Mouse (Mus musculus) T-helper 17 cell (primary cell): ENCODE data around the gene Pik3cd.

Source experiments
- in situ Hi-C, 2 experiments: fragments of 300-600 bp; cut with MboI, MseI; formaldehyde crosslinking; loops; 1 replicate in 1 of 2; 2 replicates in 1 of 2; pipeline ENCODE4 v1.15.1; 2025; ENCODE audit warnings: high pct_unique_total_duplicates in 2 of 2

The Pik3cd gene

DNA sequence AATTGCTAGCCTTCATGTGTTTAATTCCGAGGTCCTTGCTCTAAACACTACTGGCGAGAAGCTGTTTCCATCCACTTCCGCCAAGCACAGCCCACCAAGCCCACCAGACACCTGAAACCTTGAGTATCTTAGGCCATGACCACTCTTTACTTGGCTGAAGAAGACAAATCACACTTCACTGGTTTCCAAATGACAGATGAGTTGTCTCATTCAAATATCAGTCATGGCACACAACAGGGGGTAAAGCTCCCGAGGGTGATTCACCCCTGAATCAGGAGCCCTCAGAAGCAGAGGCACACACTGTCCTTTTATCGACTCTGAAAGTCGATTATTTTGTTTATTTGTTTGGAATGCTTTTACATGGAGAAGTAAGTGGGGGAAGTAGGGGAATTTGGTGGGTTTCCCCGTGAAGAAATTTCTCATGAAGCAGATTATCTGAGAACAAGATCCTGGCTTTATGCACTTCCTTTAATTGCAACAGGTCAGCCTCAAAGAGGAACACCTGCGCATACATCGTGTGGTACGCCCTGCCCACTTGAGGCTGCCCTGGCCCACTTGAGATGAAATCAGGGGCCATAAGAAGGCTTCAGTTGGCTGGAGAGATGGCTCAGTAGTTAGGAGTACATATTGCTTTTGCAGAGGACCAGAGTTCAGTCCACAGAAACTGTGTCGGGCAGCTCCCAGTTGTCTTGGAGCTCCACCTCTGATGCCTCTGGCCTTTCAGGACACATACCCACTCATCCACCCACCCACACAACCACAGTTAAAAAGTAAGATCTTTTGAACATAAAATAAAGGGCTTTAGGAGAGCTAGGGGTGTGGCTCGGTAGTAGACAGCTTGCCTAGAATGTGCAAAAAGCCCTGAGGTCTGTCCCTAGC lies 12.3 kb downstream of the Pik3cd start:
- in situ Hi-C loops: no loop called here

DNA sequence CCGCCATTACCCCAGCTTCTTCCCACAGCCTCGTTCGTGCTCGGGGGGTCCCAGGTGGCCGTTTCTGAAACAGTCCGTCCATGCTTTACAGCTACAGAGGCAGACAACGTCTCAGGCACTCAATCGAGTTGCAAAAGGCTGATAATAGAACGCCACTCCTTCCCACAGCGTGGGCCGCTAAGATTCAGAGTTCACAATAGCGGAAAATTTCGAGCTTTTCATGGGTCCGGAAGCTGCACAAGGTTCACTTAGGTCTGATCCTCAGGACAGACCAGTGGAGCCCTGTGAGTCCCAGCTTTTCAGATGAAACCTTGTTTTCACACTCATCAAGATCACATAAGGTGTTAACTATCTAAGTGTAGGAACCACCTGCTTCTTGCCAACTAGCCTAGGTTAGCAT lies 13.5 kb downstream of the Pik3cd start:
- in situ Hi-C loops: no loop called here

- in situ Hi-C loops: no loop called here
These were observed 17.3 kb downstream of the Pik3cd start for GRCm38 (mm10) chr4:149684841-149685623.

GRCm38 (mm10) chr4:149683875-149684274 lies 18.5 kb downstream of the Pik3cd start:
- in situ Hi-C loops: no loop called here

DNA sequence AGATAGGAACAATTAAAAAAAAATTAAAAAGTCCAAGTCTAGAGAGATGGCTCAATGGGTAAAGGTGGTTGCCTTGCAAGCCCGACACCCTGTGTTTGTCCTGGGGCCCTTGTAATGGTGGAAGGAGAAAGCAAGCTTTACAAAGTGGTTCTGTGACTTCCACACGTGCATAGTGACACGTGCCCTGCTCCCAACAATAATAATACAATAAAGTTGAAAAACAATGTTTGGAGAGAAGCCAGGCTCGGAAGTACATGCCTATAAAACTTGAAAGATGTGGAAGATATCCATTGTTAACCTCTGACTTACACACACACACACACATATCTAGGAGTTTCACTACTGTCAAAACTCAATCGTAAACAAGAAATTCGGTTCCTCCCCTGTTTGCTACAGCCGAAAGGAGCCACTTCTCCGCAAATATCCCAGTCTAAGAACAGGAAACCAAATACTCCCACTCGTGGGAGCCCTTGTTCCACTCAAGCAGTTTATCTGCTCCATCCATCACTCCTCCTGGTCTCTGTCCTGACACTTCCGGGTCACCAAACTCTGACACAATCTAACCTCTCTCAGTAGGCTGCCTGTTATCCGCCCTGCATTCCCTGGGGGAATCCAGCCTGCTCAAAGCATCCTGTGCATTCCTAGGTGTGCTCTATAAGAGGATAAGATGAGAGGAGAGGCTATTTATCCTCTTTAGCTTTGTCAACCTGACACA lies 23.2 kb downstream of the Pik3cd start:
- in situ Hi-C loops: no loop called here

- in situ Hi-C loops: no loop called here
These were observed 24.4 kb downstream of the Pik3cd start for GRCm38 (mm10) chr4:149678006-149678405.

DNA sequence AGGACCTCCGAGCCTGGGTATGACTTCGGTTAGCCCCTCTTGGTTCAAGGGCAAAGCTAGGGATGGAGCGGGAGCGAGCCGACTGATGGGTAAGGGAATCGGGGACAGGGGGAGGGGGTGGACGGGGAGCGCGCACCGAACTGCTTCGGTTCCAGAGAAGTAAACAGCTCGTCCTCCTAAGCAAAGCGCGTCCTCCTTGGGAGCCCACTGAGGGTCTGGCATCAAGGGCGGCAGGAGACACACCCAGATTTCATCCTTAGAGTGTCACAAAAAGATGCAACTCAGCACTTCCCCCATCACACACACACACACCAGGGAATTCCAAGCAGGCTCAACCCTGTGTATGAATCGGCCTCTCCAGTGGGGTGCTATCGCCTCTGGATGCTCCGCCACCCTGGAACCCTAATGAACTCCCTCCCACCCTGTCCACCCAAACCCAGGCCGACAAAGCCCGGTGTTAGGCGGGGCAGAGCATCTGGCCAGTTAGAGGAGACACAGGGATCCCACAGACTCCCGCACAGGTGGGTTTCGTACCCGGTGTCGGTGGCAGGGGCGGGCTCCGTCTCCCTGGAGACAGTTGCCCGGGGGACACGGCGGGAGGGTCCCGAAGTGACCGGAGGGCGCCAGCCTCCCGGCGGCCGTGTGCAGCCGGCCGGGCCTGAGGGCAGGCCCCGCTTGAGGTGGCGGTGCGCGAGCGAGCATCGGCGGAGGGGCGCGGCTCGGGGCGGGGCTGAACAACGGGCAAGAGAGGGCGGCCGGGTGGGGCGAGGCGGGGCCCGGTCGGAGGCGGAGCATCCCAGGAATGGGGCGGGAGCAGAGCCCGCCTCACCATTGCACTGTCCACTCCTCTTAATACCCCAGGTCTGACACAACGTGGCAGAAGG lies 26.8 kb downstream of the Pik3cd start:
- in situ Hi-C loops: no loop called here

- in situ Hi-C loops: no loop called here
These were observed 27.5 kb downstream of the Pik3cd start for GRCm38 (mm10) chr4:149674814-149675377.

- in situ Hi-C loops: no loop called here
These were observed 29.6 kb downstream of the Pik3cd start for GRCm38 (mm10) chr4:149672747-149673146.

DNA sequence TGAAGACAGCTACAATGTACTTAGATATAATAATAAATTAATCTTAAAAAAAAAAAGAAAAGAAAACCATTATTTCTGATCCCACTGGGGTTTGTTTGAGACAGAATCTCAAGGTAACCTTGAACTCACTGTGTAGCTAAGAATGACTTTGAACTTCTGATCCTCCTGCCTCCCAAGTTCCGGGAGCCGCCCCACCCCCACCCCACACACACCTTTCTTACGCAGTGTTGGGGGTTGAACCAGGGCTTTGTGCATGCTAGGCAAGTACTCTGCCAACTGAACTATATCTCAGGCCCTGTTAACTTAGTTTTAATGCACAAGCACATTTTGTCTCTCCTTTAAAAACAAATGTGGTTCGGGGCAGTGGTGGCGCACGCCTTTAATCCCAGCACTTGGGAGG lies 31.2 kb downstream of the Pik3cd start:
- in situ Hi-C loops: no loop called here

DNA sequence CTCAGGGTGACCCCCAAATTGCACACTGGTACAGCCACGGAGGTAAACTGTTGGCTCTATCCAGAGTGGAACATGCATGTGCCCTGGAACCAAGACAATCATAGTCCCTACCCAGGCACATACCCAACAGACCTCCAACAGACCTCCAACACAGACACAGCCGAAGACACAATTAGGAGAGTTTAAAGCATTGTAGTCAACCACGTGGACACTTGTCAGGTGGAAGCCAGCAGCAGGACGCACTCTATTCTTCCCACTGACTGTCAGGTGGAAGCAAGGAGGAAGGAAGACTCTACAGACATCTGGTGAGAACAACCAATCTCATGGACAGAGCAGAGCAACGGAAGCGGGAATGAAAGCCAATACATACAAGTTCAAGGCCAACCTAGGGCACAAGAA lies 36.7 kb downstream of the Pik3cd start:
- in situ Hi-C loops: loop anchor here in 1 of 2 experiments (10.0 kb wide), 1 partner anchor 1621 kb away; no protein-coding TSS in a partner anchor

- in situ Hi-C loops: loop anchor here in 1 of 2 experiments (10.0 kb wide), 1 partner anchor 1620 kb away; no protein-coding TSS in a partner anchor
These were observed 37.2 kb downstream of the Pik3cd start for GRCm38 (mm10) chr4:149665016-149665691.

- in situ Hi-C loops: loop anchor here in 1 of 2 experiments (10.0 kb wide), 1 partner anchor 1619 kb away; no protein-coding TSS in a partner anchor
These were observed 38.4 kb downstream of the Pik3cd start for GRCm38 (mm10) chr4:149663849-149664503.

GRCm38 (mm10) chr4:149661967-149662589 lies 40.3 kb downstream of the Pik3cd start:
- in situ Hi-C loops: loop anchor here in 1 of 2 experiments (10.0 kb wide), 1 partner anchor 1617 kb away; no protein-coding TSS in a partner anchor

GRCm38 (mm10) chr4:149660598-149660997 lies 41.8 kb downstream of the Pik3cd start:
- in situ Hi-C loops: loop anchor here in 1 of 2 experiments (10.0 kb wide), 1 partner anchor 1616 kb away; no protein-coding TSS in a partner anchor

GRCm38 (mm10) chr4:149659495-149660116 lies 42.8 kb downstream of the Pik3cd start:
- in situ Hi-C loops: loop anchor here in 1 of 2 experiments (10.0 kb wide), 1 partner anchor 1615 kb away; no protein-coding TSS in a partner anchor

DNA sequence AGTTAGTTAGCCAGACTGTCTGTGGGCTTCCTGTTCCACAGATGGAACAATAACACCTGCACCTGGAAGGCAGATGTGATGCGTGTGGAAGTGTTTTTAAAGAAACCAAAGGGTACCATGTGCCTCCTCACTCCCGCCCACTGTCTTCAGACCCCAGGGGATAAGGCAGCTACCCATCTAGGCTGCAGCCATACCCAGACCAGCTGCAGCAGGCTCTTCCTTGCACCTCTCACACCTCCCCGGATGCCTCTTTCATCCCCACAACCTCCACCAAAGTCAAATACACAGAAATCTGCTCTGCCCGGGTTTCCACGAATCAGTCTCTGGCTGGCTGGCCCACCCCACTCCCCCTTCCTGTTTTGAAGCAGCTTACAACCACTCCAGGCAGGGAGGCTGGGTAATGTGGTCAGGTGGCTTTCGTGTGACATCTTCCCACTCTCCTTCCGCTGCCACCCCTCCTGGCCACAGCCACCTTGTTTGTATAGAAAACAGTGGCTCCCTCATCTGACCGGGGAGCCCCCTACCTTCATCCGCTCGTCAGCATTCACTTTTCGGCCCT lies 44.4 kb downstream of the Pik3cd start:
- in situ Hi-C loops: no loop called here

DNA sequence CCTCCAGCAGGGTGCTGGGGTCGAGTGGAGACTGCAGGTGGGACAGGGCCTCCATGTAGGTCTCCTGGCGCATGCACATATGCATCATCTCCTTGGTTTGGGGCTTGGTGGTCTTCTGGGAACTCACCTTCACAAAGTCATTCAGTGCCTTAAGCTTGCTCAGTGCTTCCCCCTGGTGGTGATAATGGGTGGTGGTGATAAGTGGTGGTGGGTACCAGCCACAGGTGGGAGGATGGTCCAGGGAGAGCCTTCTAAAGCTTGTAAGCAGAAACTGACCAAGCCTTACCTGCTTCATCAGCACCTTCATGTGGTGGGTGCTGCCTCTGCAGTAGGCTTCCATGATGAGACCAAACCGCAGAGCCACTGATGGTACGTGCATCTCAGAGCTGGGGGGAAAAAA lies 48.1 kb downstream of the Pik3cd start:
- in situ Hi-C loops: loop anchor here (5.0 kb wide), 1 partner anchor 58 kb away; no protein-coding TSS in a partner anchor
